Mouse (Mus musculus) kidney, adult 2 months (tissue): ENCODE measurements around the gene Kcnip2. TPM values are rescaled to one million over a fixed set of nuclear protein-coding genes. Genes with fewer than 3 reads are reported as not detected.

Source experiments
- DNase-seq: peaks from one replicate; pipeline ENCODE4 v3.0.0; 2021
- H3K27ac ChIP-seq: fragments of 200-500 bp; 2 replicates; pipeline ENCODE4 v1.5.1; 2012; ENCODE audit warnings: low read depth, low read length, control low read depth, inconsistent platforms; ENCODE audit not compliant: insufficient read depth
- H3K27me3 ChIP-seq: fragments of 200-500 bp; replicated peaks from 2 replicates; pipeline ENCODE4 v1.6.1; 2012; ENCODE audit warnings: mild to moderate bottlenecking, moderate library complexity, low read length, inconsistent platforms; ENCODE audit not compliant: control insufficient read depth, insufficient read depth
- H3K36me3 ChIP-seq: fragments of 200-500 bp; 2 replicates; pipeline ENCODE4 v1.6.1; 2012; ENCODE audit warnings: mild to moderate bottlenecking, moderate library complexity, low read length, inconsistent platforms; ENCODE audit not compliant: control insufficient read depth, insufficient read depth
- H3K4me1 ChIP-seq: fragments of 200-500 bp; 2 replicates; pipeline ENCODE4 v1.6.1; 2011; ENCODE audit warnings: low read length; ENCODE audit not compliant: control insufficient read depth, insufficient read depth
- H3K4me3 ChIP-seq: fragments of 200-500 bp; 2 replicates; pipeline ENCODE4 v1.5.1; 2011; ENCODE audit warnings: mild to moderate bottlenecking, low read depth, low read length, control low read depth; ENCODE audit not compliant: insufficient read depth
- CTCF ChIP-seq: fragments of 200-500 bp; conservative IDR thresholded peaks from 2 replicates; pipeline ENCODE4 v1.5.1; 2011; ENCODE audit warnings: low read depth, mild to moderate bottlenecking, control low read depth, low read length, moderate library complexity, mixed read lengths; ENCODE audit not compliant: insufficient read depth, insufficient read length
- POLR2A ChIP-seq: fragments of 200-500 bp; IDR thresholded peaks from one replicate; pipeline ENCODE4 v1.6.1; 2011; ENCODE audit warnings: low read depth, low read length, control low read depth
- WGBS: fragments of 180-500 bp; shearing (Covaris S2); methylation state at CpG from one replicate; pipeline ENCODE4 v1.1.7; 2018; 5-methylcytosine and 5-hydroxymethylcytosine counted together
- polyA plus RNA-seq: library from polyadenylated mRNA; depleted of rRNA; stranded (reverse); fragments of >200 nt; gene quantifications from 2 replicates; pipeline ENCODE4 v1.2.3, GENCODE M21; 2012; rRNA removed

Gene Kcnip2
- polyA plus RNA-seq, 1 experiment, result 9.2 TPM

GRCm38 (mm10) chr19:45745344-45746152 is 70.3 kb downstream of the Kcnip2 start:
- no peaks in the 10 kb centered on the region for H3K36me3 ChIP-seq
- peaks cover 14% of the 10 kb centered on the region; the same call in 1 of the 2 replicates for H3K4me1 ChIP-seq
- no peak for TF ChIP-seq POLR2A
- no peak for TF ChIP-seq CTCF
- H3K27me3 ChIP-seq, result peaks cover 12% of the 10 kb centered on the region
- WGBS, result 32% methylated on average over 32 of the region's 32 CpGs
- DNase-seq, result no peak
- no peak overlapping the region for H3K4me3 ChIP-seq
- H3K27ac ChIP-seq, result no peak overlapping the region

- H3K27me3 ChIP-seq, result peaks cover 12% of the 10 kb centered on the region
- TF ChIP-seq CTCF (no peak), POLR2A (no peak)
- no peak for DNase-seq
- H3K4me1 ChIP-seq, result peaks cover 9% of the 10 kb centered on the region; the same call in 1 of the 2 replicates
- H3K4me3 ChIP-seq, result no peak overlapping the region
- no peaks in the 10 kb centered on the region for H3K36me3 ChIP-seq
- WGBS, result 81% methylated on average over 7 of the region's 7 CpGs
- H3K27ac ChIP-seq, result no peak overlapping the region
Observed at GRCm38 (mm10) chr19:45743619-45744018, 72.2 kb downstream of the Kcnip2 start.

- Histone ChIP-seq H3K36me3 (no peaks in the 10 kb centered on the region), H3K4me1 (peaks cover 5% of the 10 kb centered on the region; the same call in 1 of the 2 replicates), H3K27me3 (peaks cover 12% of the 10 kb centered on the region), H3K27ac (no peak overlapping the region), H3K4me3 (no peak overlapping the region)
- DNase-seq, result no peak
- WGBS, result 15% methylated on average over 31 of the region's 44 CpGs
- TF ChIP-seq POLR2A (no peak), CTCF (no peak)
Observed at GRCm38 (mm10) chr19:45742984-45743575, 72.8 kb downstream of the Kcnip2 start.

DNA sequence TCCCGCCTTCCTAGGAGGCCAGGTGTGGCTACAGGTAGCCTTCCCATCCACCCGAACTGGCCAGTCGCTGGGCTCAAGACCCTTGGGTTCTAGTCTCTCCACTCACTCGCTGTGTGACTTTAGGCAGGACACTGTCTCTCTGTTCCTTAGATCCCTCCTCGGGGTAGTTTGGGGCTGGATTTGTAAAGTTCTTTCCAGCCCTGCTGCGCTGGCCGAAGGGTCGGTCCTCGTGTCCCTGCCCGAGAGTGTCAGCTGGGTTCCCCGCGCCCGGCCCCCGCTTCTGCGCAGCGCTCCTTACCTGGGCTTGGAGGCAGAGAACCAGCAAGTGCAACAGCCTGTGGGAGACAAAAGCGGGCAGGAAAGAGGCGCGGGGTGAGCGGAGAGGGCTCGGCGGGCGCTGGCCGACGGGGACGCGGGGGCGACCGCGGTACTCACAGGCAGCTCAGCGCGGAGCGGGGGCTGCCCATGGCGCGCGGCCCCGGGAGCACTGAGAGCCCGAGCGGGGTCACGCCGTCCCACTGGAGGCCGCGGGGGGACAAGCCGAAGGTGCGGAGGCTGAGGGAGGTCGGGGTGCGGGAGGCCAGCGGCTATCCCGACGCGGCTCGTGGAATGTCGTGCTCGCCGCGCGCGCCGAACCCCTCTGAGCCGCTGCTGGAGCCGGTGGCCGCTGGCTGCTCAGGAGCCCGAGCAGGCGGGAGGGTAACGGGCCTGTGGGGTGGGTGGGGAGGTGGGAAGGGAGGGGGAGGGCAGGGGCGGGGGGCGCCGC is 73.5 kb downstream of the Kcnip2 start, which contains the start of gene Fgf8:
Fgf8 (minus strand) TSS at position 698 of the 766 bp plus-strand sequence.
- H3K36me3 ChIP-seq, result no peaks in the 10 kb centered on the region
- H3K27me3 ChIP-seq, result peaks cover 12% of the 10 kb centered on the region
- H3K27ac ChIP-seq, result no peak within 1 kb of the TSS
- WGBS, result 2% methylated on average over 56 of the region's 68 CpGs
- DNase-seq, result no peak
- H3K4me1 ChIP-seq, result peaks cover 5% of the 10 kb centered on the region; the same call in 1 of the 2 replicates
- TF ChIP-seq POLR2A (no peak), CTCF (no peak)
- H3K4me3 ChIP-seq, result peak within 1 kb of the TSS; percentile 40

Other genes with a start within 250 kb of the Kcnip2 start
- gene Fbxw4, start 155.7 kb downstream of the Kcnip2 start, polyA plus RNA-seq, result 43.0 and 56.4 TPM in 2 replicates
- gene Fgf8, start 73.1 kb downstream of the Kcnip2 start, polyA plus RNA-seq, result not detected in 2 replicates
- gene Npm3, start 66.5 kb downstream of the Kcnip2 start, polyA plus RNA-seq, result 36.9 and 42.3 TPM in 2 replicates
- gene Mgea5, start 32.2 kb downstream of the Kcnip2 start, polyA plus RNA-seq, result 22.6 and 27.3 TPM in 2 replicates
- gene Armh3, start 182.4 kb upstream of the Kcnip2 start, polyA plus RNA-seq, result 11.4 and 12.2 TPM in 2 replicates
- 4.8 and 5.5 TPM in 2 replicates for gene Hps6, start 187.4 kb upstream of the Kcnip2 start, polyA plus RNA-seq
- gene Pprc1, start 228.8 kb upstream of the Kcnip2 start, polyA plus RNA-seq, result 10.7 and 10.8 TPM in 2 replicates
- gene Ldb1, start 229.2 kb upstream of the Kcnip2 start, polyA plus RNA-seq, result 107 and 111 TPM in 2 replicates